Mouse (Mus musculus) adrenal gland, adult (tissue): Measurements from ENCODE around the gene 6430571L13Rik.
A peak's percentile ranks its signal among the peaks of the same experiment; 100 is the strongest.
"Not testable (repeated sequence)": the region's sequence is repeated elsewhere in the genome, so short reads cannot be mapped to it uniquely, and the experiment has no call there.

Experiments
- DNase-seq, 2 experiments: peaks; one replicate each; pipeline ENCODE4 v3.0.0; 2022 to 2023; ENCODE audit warnings: low spot score in 1 of 2; ENCODE audit not compliant: inconsistent age in 2 of 2

The 6430571L13Rik gene

DNA sequence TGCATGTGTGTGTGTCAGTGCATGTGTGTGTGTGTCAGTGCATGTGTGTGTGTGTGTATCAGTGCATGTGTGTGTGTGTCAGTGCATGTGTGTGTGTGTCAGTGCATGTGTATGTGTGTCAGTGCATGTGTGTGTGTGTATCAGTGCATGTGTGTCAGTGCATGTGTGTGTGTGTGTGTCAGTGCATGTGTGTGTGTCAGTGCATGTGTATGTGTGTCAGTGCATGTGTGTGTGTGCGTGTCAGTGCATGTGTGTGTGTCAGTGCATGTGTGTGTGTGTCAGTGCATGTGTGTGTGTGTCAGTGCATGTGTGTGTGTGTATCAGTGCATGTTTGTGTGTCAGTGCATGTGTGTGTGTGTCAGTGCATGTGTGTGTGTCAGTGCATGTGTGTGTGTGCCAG, 33.7 kb upstream of the 6430571L13Rik start:
- DNase-seq = not testable (repeated sequence)

DNA sequence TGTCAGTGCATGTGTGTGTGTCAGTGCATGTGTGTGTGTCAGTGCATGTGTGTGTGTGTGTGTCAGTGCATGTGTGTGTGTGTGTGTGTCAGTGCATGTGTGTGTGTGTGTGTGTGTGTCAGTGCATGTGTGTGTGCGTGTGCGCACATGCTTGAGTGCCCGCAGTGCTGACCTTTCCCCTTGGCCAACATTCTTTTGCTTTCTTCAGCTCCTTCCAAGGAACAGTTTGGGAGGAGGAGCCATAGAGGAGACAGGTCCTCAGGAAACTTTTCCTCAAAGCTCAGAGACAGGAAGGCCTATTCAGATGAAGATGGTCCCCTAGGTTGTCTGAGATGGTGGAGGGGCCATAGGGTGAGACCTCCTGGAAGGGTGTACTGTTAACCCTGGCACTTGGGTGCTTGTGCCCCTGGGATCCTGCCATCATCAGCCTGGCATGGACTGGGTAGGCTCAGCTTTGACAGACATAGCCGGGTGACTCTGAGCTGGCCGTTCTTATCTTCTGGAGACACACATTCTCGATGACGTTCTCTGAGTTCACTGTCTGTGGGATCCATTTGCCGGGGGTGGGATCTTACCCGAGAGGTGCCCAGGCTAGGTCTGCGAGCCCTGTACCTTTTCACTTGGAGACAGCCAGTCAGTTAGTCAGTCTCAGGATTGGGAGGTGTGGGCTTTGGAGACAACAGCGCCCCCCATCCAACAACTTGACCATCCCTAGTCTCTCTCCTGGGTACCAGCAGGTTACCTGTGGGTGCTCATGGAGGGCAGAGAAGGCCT, 33.1 kb upstream of the 6430571L13Rik start:
- peak in 1 of 2 experiments; percentile 56 for DNase-seq

DNA sequence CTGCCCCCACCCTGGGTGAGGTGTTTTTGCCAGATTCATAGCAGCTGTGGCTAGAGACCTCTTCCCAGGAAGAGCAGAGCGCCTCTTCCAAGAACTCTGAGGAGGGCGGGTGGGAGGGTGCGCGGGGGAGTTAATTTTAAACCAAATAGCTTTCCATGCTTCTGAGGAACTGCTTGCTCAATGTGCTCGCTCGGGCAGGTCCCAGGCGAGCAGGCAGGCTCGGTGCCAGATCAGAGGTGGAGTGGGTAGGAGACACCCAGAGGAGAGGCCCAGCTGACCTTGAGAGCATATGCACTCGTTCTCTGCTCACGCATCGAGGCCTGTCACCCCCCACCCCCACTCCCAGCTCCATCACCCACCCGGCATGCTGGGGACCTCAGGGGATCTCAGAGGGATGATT, 32.5 kb upstream of the 6430571L13Rik start:
- peak in 1 of 2 experiments; percentile 87 for DNase-seq

DNA sequence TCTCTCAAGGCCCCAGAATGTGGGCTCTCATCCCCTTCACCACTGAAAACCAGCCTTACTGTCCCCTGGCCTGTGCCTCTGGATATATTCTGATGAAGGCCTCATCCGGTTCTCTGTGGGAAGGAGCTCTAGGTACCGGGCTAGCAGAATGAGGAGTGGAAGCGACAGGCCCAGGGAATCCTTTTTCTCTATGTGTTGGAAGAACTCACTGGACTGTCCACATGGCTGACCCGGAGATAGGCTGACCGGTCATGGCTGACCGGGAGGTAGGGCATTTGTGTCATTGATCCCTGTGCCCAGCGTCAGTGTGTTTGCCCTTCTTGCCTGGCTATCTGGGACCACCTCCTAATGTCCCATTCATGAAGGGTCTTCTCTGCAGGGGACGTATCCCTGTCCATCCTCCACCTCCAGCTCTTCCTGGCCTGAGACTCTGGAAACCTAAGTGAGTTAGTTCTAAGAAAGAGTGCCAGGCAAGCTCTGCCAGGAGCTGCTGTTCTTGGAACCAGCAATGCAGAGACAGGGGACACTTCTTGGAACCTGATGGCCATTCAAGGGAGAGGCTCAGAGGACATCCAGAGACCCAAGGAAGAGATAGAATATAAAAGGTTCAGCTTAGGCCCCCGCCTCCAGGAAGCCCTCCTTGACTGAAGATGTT, 31.9 kb upstream of the 6430571L13Rik start:
- DNase-seq = peak in 1 of 2 experiments; percentile 71

DNA sequence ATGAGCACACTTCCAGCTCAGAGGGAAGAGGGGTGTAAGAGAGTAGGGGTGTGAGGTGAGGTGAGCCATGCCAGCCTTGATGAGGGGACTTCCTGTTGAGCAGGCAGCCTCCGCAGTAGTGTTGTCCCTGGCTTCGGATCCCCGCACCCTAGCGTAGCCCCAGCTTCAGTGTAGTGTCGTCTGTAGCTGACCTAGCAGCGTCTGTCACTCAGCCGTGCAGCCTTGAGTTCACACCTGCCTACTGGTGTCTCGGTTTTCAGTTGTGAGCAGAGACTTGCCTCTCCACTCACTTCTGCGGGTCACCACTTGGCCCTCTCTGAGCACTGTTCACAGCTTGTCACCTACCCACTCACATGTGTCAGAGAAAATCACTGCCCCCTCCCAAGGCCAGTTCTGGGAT, 31.2 kb upstream of the 6430571L13Rik start:
- DNase-seq = no peak

DNA sequence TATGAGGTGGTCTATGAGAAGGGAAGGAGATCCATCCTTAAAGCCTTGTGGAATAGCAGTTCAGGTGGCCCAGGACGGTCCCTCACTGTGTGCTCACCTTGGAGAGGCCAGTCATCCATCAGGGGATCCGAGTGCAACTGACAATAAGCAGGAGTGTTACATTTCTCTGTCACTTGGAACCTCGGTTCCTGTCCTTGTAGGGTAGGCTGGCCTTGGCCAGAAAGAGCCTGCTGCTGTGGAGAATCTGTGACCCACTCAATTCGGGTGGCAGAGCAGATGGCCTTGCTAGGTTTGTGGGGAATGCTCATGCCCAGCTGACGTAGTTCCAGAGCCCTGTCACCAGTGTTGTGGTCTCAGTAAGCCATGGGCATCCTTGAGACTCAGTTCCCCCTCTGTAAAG, 30.8 kb upstream of the 6430571L13Rik start:
- peak; percentile 45 to 79 for DNase-seq

DNA sequence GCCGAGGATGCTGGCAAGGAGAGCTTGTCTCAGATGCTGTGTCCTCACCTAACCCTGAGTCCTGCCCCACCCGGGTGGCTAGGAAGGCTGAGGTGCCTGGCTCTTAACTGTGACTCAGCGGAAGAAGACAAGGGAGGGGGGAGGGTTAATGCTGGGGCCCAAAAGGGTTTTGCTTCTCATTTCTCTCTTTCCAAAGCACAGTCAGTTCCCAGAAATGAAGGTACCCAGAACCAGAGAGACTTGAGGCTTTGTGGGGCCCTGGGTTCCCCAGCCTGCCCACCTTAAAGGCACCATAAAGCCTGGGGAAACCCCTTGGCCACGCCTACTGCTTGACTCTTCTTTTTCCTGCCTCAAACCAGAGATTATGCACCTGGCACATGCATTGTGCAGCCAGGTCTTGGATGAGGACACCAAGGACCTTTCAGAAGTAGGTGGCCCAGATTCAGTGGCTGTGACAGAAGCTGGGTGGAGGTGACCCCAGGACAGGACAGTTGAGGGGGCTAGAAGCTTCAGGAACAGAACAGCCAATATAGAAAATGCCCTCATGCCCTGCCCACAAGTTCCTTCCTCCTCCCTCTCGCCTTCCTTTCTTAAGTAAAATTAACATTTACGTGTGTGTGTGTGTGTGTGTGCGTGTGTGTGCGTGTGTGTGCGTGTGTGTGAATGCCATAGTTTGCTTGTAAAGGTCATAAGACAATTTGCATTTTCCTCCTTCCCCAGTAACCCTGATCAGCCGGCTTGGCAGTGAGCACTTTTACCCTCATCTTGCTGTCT, 27.4 kb upstream of the 6430571L13Rik start:
- peak in 1 of 2 experiments; percentile 63 for DNase-seq

DNA sequence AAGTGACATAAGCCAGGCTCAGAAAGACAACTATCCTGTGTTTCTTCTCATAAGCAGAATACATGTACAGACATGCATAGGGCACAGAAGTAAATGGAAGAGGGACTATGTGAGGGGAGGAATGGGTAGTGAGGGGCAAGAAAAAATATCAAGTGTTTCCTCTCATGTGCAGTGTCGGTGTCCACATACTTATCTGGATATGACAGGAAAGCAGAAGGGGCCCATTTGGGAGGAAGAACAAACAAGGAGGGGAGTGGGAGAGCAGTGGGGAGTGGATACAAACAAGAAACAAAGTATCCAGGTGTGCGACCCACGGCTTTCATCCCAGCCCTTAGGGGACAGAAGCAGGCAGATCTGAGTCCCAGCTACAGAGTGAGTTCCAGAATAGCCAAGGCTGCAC, 26.5 kb upstream of the 6430571L13Rik start:
- DNase-seq = no peak

DNA sequence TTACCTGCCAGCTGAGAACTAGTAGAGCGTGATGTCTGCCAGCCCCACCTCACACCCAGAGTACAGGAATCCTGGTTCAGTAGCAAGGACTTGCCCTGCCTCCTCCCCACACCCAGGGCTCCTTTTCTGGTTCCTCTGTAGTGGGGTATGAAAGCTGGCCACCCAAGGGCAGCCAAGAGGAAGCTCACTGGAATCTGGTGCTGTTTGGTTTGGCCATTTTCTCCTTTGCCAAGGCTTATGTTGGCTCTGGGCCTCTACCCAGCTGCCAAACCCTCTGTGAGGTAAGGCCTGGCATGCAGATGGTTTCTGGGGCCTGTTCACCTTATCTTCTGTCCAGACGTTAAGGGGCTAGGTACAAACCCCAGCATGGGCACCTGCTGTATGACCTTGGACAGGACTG, 24.6 kb upstream of the 6430571L13Rik start:
- DNase-seq = no peak

DNA sequence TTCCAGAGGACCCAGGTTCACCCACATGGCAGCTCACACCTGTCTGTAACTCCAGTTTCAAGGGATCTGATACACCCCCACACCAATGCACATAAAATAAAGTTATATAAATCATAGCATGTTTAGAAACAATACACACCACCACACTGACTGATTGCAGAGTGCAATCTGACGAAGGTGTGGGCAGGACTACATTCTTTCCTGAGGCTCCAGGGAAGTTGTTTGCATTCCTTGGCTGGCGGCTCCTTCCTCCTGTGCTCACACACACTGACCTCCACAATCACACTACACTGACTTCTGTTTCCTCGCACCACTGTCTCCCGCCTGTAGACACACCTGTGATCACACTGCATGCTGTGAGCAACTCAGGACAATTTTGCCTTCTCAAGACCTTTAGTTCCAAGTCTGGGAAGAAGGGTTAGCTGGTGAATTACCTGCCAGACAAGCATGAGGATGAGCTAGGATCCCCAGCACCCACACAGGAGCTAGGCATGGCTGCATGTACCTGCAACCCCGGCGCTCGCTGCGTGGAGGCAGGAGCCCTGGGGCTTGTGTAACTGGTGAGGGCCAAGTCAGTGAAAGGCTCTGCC, 17.8 kb upstream of the 6430571L13Rik start:
- no peak for DNase-seq

DNA sequence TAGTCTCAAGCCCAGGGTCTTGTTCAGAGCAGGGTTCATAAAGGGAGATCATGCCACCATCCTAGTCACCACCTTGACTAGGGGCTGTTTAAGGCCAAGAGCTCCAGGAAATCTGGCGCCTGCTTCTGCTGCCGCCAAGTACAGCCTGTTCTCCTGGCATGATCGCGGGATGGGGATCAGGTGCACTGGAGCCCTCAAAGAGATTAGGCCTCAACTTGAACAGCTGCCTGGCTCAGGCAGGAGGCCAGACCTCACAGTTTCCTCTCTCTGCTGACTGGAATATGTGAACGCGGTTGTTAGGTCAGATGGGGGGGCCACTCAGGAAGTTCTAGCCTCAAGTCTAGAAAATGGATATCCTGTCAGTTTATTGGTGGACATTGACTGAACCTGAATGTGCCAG, 16.8 kb upstream of the 6430571L13Rik start:
- peak in 1 of 2 experiments; percentile 63 for DNase-seq

DNA sequence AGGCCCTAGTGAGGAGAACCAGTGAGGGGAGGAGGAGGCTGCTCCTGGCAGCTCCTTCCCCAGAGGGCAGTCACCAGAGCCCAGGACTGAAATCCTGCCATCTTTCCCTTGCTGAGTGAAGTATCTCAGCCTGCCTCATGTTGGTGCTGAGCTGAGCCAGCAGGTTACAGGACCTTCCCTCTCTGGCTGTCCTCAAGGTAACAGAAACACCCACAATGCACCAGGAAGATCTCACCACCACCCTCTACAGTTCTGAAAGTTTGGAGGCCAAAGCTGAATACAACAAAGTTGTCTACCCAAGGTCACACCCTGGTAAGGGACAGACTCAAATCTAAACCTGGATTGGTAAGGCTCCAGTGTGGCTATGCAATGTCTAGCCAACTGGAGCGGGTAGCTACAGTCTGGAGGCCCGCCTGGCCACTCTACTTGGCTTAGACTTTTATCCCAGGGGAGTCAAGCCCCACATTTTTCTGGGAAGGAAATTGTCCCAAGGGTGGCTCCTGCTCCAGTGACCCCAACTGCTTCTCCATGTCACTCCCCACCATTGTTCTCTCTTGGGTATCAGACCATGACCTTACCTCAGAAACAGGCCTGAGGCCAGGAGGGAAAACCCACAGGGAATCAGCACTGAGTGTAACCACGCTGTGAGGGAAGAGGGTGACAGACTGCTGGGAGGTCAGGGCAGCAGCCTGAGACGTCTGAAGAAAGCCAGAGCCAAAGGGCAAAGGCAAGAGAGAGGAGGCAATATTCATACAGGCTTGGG, 15.4 kb upstream of the 6430571L13Rik start:
- peak in 1 of 2 experiments; percentile 71 for DNase-seq

DNA sequence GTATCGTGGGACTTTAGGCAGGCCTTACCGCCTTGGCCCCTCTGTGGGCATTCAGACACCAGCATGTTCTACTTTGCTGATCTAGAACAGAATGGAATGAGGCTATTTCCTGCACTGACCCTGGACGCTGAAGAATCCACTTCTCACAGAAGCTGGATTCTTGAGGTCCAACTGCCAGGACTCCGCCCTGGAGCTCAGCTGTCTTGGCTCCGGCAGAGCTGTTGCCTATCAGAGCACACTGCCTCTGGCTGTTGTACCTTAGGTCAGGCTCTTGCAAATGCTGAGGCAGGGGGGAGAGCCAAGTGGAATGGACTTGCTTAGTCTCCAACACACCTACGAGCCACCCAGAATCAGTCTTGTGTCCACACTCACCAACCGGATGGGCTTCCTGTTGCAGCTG, 14.5 kb upstream of the 6430571L13Rik start:
- DNase-seq = peak in 1 of 2 experiments; percentile 29

DNA sequence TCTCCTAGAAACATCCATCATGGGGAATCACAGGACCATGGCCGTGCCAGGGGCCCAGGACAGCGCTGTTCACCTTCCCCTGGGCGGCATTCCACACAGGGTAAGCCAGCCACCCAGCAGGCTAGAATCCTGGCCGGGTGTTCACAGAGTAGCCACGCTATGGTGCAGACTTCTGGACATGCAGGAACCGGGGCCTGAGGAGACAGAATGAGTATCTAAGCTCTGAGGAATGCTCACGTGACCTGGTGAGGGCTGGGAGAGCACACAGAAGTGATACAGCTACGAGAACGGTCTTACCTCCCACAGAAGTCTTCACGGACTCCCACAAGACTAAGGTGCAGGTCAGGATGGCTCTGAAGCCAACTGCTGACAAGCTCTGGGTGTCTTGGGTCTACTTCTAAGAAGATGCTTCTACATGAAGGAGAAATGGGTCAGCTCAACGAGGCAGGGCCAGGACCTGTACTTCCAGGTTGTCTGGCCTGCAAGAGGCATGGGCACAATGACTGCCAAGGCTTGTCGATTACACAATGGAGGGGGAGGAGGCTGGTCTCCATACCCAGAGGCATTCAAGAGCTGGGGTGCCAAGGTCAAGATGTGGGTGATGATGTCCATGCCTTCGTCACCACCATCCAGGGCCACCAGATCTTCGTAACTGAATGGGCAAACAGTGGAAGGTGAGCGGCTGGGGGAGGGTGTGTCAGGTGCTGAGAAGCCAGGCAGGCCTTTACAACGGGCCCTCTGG, 12.4 kb upstream of the 6430571L13Rik start:
- peak in 1 of 2 experiments; percentile 60 for DNase-seq

DNA sequence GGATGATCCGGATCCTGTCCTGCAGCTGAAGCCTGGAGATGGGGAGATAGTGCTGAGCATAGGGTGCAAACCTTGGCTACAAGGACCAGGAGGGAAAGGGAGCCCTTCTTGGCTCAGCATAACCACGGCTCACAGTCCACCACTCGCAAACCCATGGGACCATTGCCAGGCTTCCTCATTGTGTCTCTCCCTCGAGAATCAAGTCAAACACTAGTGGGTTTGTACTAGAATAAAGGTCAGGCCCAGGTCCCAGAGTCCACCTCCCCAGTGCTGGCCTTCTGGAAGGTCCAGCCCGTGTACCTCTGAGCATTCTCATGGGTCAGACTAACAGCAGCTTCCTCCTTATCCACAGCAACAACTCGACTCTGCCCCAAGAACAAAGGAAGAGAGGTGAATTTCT, 9.6 kb upstream of the 6430571L13Rik start:
- DNase-seq = no peak

DNA sequence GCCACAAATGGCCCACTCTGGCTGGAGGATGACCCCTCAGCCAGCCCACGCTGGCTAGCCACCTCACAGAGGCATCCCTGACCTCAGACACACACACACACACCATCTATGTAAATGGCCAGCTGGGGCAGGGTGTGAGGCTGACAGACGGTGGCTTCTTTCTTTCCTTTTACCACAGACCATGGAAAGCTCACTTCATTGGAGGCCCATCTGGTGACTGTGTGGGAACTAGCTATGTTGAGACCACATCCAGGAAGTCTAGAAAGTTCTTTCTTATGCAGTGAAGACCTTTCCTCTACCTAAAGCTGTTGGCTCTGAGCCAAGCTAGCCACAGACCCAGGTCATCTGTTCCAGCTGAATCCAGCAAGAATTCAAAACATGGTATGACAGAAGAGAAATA, 6.7 kb upstream of the 6430571L13Rik start:
- DNase-seq = no peak

DNA sequence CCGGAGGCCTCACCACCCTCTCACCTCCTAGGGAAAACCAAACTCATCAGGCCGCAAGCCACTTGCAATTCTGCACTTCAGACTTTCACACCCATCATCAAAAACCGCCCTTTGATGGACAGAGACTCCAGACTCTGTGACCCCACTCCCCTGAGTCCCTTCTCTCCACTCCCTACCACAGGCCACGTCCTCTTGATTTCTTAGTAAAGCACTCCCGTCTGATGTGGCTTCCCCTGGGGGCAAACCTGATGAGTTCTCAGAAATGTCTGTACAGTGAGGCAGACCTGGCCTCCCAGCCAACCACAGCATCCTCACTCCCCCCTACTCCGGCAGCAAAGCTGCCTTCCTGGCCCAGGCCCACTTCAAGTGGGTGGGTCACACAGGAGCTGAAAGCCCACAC, 6.0 kb upstream of the 6430571L13Rik start:
- no peak for DNase-seq

DNA sequence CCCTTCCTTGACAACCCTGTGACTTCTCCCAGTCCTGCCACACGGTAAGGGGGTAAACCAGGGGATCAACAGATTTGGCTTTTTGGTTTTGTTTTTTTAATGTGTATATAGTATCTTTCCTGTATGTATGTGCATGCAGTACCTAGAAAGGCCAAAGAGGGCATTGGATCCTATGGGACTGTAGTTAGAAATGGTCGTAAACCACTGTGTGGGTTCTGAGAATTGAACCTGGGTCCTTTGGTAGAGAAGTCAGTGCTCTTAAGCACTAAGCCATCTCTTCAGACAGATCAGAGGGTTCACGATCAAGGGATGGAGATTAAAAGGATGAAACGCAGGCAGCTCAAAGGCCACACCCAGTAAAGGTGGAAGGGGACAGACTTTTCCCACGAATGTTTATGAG, 5.4 kb upstream of the 6430571L13Rik start:
- no peak for DNase-seq

DNA sequence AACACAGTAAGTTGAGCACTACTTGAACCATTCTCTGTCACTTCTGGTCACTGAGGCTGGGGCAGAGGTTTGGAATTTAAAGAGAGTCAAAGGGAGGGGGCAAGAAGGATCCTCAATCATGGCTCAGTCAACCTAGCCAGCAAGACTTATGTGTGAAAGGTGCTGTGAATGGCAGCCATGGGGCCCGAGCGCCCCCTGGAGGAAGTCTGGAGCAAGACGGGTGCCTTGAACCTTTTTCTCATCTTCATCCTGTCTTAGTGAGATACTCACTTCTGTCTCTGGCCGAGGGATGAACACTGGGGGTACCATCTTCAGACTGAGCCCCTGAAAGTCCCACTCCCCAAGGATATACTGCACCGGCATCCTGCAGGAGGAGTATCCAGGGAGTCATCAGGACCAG, 4.5 kb upstream of the 6430571L13Rik start:
- DNase-seq = peak; percentile 67 to 92

DNA sequence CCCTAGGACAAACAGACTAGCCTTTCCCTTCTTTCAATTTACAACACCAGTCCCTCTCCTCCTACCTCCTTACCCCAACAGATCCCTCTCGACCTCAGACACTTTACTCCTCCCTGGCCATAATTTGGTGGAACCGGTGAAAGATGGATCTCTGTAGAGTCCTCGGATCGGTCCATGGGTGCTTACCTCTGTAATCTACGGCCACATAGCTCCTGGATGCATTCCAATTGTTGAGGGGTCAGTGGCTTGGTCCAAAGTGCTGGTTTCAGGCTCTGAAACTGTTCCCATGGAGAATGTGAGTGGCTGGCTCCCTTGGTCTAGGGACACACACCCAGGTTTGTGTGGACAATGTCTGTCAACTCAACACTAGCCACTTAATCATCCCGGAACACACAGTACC, 4.0 kb upstream of the 6430571L13Rik start:
- no peak for DNase-seq
